Mouse (Mus musculus) limb, embryonic 14.5 days (tissue): ENCODE measurements around the gene Mcm10. TPM values are rescaled to one million over a fixed set of nuclear protein-coding genes. Genes with fewer than 3 reads are reported as not detected.

Source experiments
- ATAC-seq: fragments of 200-750 bp; cut with Nextera tagmentation; 2 replicates; pipeline ENCODE4 v1.8.0; 2017; ENCODE audit warnings: low read depth, moderate number of reproducible peaks, moderate TSS enrichment; ENCODE audit not compliant: low FRiP score
- DNase-seq: peaks from one replicate; pipeline ENCODE4 v3.0.0-alpha.2; 2015; ENCODE audit warnings: low spot score
- H3K27ac ChIP-seq: fragments of 300-500 bp; sonication (generic); replicated peaks from 2 replicates; pipeline ENCODE4 v1.5.1; 2014; ENCODE audit warnings: low read depth, mild to moderate bottlenecking, low read length, moderate library complexity, mixed read lengths
- H3K27me3 ChIP-seq: fragments of 300-500 bp; sonication (generic); 2 replicates; pipeline ENCODE4 v1.6.1; 2014; ENCODE audit warnings: low read length, mixed read lengths; ENCODE audit not compliant: control insufficient read depth, insufficient read depth
- H3K36me3 ChIP-seq: fragments of 300-500 bp; sonication (generic); 2 replicates; pipeline ENCODE4 v1.6.1; 2014; ENCODE audit warnings: mild to moderate bottlenecking, low read length, moderate library complexity, mixed read lengths; ENCODE audit not compliant: control insufficient read depth, insufficient read depth
- H3K4me1 ChIP-seq: fragments of 300-500 bp; sonication (generic); 2 replicates; pipeline ENCODE4 v1.6.1; 2014; ENCODE audit warnings: antibody characterized with exemption, low read length, mixed read lengths; ENCODE audit not compliant: control insufficient read depth, insufficient read depth
- H3K4me2 ChIP-seq: fragments of 300-500 bp; sonication (generic); replicated peaks from 2 replicates; pipeline ENCODE4 v1.6.1; 2014; ENCODE audit warnings: low read depth, mild to moderate bottlenecking, low read length, moderate library complexity; ENCODE audit not compliant: severe bottlenecking
- H3K4me3 ChIP-seq: fragments of 300-500 bp; sonication (generic); replicated peaks from 2 replicates; pipeline ENCODE4 v1.5.1; 2014; ENCODE audit warnings: low read length
- H3K9ac ChIP-seq: fragments of 300-500 bp; sonication (generic); 2 replicates; pipeline ENCODE4 v1.6.1; 2014; ENCODE audit warnings: mild to moderate bottlenecking, low read depth, low read length, moderate library complexity; ENCODE audit not compliant: severe bottlenecking
- H3K9me3 ChIP-seq: fragments of 300-500 bp; sonication (generic); 2 replicates; pipeline ENCODE4 v1.6.1; 2016; ENCODE audit warnings: low read length; ENCODE audit not compliant: control insufficient read depth
- POLR2A ChIP-seq: fragments of 200-500 bp; IDR thresholded peaks from 2 replicates; pipeline ENCODE4 v1.8.0; 2012; ENCODE audit warnings: inconsistent platforms, mild to moderate bottlenecking, moderate library complexity, borderline replicate concordance; ENCODE audit not compliant: insufficient read depth, insufficient read length; ENCODE audit errors: extremely low read depth
- WGBS: fragments of 180-500 bp; shearing (Covaris S2); extraction: QIAGEN DNeasy Blood & Tissue Kit; methylation state at CpG from one replicate; pipeline ENCODE4 v1.1.7; 2014; 5-methylcytosine and 5-hydroxymethylcytosine counted together
- polyA plus RNA-seq, 2 experiments: library from polyadenylated mRNA; depleted of rRNA in 1 of 2; stranded (reverse) in 1 of 2; unstranded in 1 of 2; fragments of >200 nt; fragmentation: Nextera tagmentation in 1 of 2; extraction: Ambion mirVana in 1 of 2; gene quantifications; 2 replicates each; pipeline versions ENCODE4 v1.2.1 to v1.2.3; 2012 to 2014

The Mcm10 gene
- polyA plus RNA-seq, 2 experiments, result 22.2 to 25.5 TPM

- WGBS, result 83% methylated on average over 2 of the region's 2 CpGs
- ATAC-seq, result no peak
- H3K36me3 ChIP-seq, result no peaks in the 10 kb centered on the region
- H3K27ac ChIP-seq, result no peak overlapping the region
- no peak overlapping the region for H3K4me3 ChIP-seq
- no peaks in the 10 kb centered on the region for H3K27me3 ChIP-seq
- DNase-seq, result no peak
- H3K9ac ChIP-seq, result no peak overlapping the region
- no peaks in the 10 kb centered on the region for H3K9me3 ChIP-seq
- peaks cover 6% of the 10 kb centered on the region; the same call in 1 of the 2 replicates for H3K4me1 ChIP-seq
- no peak for TF ChIP-seq POLR2A
- H3K4me2 ChIP-seq, result no peak overlapping the region
These were observed 34.4 kb upstream of the Mcm10 start for GRCm38 (mm10) chr2:5047016-5047415.

DNA sequence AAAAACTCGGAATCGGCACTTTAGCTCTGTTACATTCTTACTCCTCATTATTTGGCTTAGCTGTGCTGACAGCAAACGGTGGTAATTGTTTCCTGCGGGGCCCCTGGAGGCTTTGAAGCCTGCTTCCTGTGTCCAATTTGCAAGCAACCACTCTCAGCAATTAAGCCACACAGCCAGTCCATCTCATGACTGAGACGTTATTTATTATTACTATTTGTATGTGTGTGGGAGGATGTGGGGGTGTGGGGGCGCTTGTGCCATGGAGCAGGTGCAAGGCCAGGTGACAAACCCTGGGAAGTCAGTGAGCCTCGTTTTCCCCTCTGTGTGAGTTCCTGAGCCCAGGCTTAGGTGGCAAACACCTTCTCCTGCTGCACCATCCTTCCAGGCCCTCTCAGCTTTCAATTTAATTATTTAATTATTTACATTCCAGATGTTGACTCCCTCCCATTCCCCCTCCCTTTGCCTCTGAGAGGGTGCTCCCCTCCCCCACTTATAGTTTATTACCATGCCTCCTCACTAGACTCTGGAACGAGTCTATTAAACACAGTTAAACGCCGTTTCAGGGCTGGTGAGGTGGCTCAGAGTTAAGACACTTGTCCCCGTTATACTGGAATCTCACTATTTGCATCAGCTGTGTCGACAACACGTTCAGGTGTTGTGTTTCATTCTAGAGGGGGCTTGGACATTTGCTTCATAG, 32.8 kb upstream of the Mcm10 start:
- H3K4me2 ChIP-seq, result no peak overlapping the region
- TF ChIP-seq POLR2A, result no peak
- H3K9me3 ChIP-seq, result no peaks in the 10 kb centered on the region
- DNase-seq (no peak), ATAC-seq (no peak)
- no peak overlapping the region for H3K27ac ChIP-seq
- H3K36me3 ChIP-seq, result no peaks in the 10 kb centered on the region
- 6% methylated on average over 13 of the region's 13 CpGs for WGBS
- peaks cover 6% of the 10 kb centered on the region; the same call in 1 of the 2 replicates for H3K4me1 ChIP-seq
- H3K4me3 ChIP-seq, result no peak overlapping the region
- no peaks in the 10 kb centered on the region for H3K27me3 ChIP-seq
- H3K9ac ChIP-seq, result no peak overlapping the region

- no peak for ATAC-seq
- no peak overlapping the region for H3K9ac ChIP-seq
- no peak overlapping the region for H3K27ac ChIP-seq
- no peaks in the 10 kb centered on the region for H3K36me3 ChIP-seq
- TF ChIP-seq POLR2A, result no peak
- H3K4me2 ChIP-seq, result no peak overlapping the region
- WGBS, result 24% methylated on average over 3 of the region's 3 CpGs
- no peaks in the 10 kb centered on the region for H3K27me3 ChIP-seq
- no peak overlapping the region for H3K4me3 ChIP-seq
- no peak for DNase-seq
- peaks cover 6% of the 10 kb centered on the region; the same call in 1 of the 2 replicates for H3K4me1 ChIP-seq
- H3K9me3 ChIP-seq, result no peaks in the 10 kb centered on the region
These were observed 31.7 kb upstream of the Mcm10 start for GRCm38 (mm10) chr2:5044321-5044720.

DNA sequence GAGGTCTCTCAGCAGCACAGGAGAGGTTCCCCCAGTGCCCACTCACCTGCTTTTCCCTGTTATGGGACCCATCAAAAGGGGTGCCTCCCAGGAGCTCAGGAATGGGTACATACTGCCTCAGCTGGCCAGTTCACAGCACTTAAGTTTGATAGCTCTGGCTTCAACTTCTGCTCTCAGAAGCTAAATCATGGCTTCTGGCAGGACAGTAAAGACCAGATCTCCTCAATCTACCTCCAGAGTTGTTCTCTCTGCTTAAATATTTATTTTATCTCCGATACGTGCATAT, 30.8 kb upstream of the Mcm10 start:
- no peak for ATAC-seq

DNA sequence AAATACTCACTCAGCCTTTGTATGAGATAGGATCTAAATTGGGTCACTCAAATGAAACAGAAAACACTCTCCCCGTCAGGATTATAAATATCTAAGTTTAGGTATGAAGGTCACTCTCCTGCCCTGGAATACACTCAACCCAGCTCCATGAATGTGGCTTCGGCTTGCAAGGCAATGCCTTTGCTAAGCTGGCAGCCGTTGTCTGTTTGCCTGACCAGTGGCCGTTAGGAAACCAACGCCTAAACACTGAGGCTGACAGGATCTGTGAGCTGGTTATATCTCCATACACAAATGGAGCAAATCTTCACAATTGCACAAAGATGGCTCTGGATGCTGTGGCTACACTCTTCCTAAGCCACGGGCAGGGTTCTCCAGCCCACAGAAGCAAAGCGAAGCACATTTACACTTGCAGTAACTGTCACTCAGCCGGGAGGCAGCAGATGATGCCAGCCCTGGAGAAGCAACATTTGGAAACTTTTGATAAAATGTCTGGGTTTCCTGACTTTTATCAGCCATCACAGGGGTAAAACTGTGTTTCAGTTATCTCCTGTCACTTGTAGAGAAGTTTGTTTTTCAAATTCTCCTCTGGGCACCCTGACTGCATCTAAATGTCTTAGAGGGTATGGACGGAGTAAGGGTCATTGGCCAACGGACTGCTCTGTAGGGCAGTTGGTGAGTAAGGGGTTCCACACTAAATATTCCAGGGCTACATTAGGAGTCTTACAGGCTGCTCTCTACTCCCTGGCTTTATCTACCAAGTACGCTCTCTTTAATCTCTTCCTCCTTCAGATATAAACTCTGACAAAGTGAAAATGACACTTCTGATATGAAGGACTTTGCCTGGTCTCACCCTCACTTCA, 30.3 kb upstream of the Mcm10 start:
- Histone ChIP-seq H3K9me3 (no peaks in the 10 kb centered on the region), H3K9ac (no peak overlapping the region), H3K36me3 (no peaks in the 10 kb centered on the region), H3K27ac (no peak overlapping the region), H3K4me3 (no peak overlapping the region), H3K27me3 (no peaks in the 10 kb centered on the region), H3K4me1 (peaks cover 6% of the 10 kb centered on the region; the same call in 1 of the 2 replicates), H3K4me2 (no peak overlapping the region)
- 71% methylated on average over 11 of the region's 11 CpGs for WGBS
- TF ChIP-seq POLR2A, result no peak
- DNase-seq (no peak), ATAC-seq (no peak)

More for the DNA sequence above, 30.8 kb upstream of the Mcm10 start:
- Histone ChIP-seq H3K4me3 (no peak overlapping the region), H3K9me3 (no peaks in the 10 kb centered on the region), H3K9ac (no peak overlapping the region), H3K36me3 (no peaks in the 10 kb centered on the region), H3K27ac (no peak overlapping the region), H3K4me2 (no peak overlapping the region), H3K4me1 (peaks cover 6% of the 10 kb centered on the region; the same call in 1 of the 2 replicates), H3K27me3 (no peaks in the 10 kb centered on the region)
- 76% methylated on average over 2 of the region's 2 CpGs for WGBS
- no peak for TF ChIP-seq POLR2A
- DNase-seq, result no peak
